Mouse (Mus musculus) MEL (cell line): ENCODE measurements around the gene Itpkc.

Source experiments
- CHD1 ChIP-seq: IDR thresholded peaks from 2 replicates; pipeline ENCODE4 v1.6.1; 2012; ENCODE audit warnings: low read depth, mild to moderate bottlenecking, inconsistent platforms, low read length, improper control_type of control experiment
- CTCF ChIP-seq, 3 experiments: IDR thresholded peaks in 2 of 3; conservative IDR thresholded peaks in 1 of 3; 2 replicates each; pipeline ENCODE4 v1.5.1; 2011 to 2012; ENCODE audit warnings: low read length in 3 of 3, low read depth in 2 of 3, mild to moderate bottlenecking in 2 of 3, improper control_type of control experiment in 1 of 3, inconsistent platforms in 1 of 3, mixed read lengths in 1 of 3, moderate library complexity in 1 of 3; ENCODE audit not compliant: control insufficient read depth in 1 of 3, insufficient read depth in 1 of 3, poor library complexity in 1 of 3, severe bottlenecking in 1 of 3
- E2F4 ChIP-seq: IDR thresholded peaks from 2 replicates; pipeline ENCODE4 v1.6.1; 2011; ENCODE audit warnings: low read depth, low read length, improper control_type of control experiment, borderline replicate concordance
- EP300 ChIP-seq, 2 experiments: IDR thresholded peaks; 2 replicates each; pipeline ENCODE4 v1.6.1; 2011; ENCODE audit warnings: improper control_type of control experiment in 2 of 2, low read length in 2 of 2, low read depth in 1 of 2, mild to moderate bottlenecking in 1 of 2
- ETS1 ChIP-seq: IDR thresholded peaks from 2 replicates; pipeline ENCODE4 v1.6.1; 2012; ENCODE audit warnings: low read depth, mild to moderate bottlenecking, inconsistent platforms, low read length, improper control_type of control experiment, moderate library complexity
- POLR2A ChIP-seq, 2 experiments: IDR thresholded peaks; 2 replicates each; pipeline ENCODE4 v1.6.1; 2011 to 2012; ENCODE audit warnings: low read length in 2 of 2, mild to moderate bottlenecking in 2 of 2, control low read depth in 1 of 2, improper control_type of control experiment in 1 of 2, low read depth in 1 of 2, moderate library complexity in 1 of 2; ENCODE audit not compliant: control insufficient read depth in 1 of 2, insufficient read depth in 1 of 2, poor library complexity in 1 of 2

- TF ChIP-seq CTCF (IDR thresholded peaks at IDR 0.05 in 2 of 3, conservative IDR thresholded peaks at IDR 0.05 in 1 of 3; ENCODE audit: control insufficient read depth in 1 of 3, insufficient read depth in 1 of 3, low read depth in 2 of 3, low read length in 3 of 3, poor library complexity in 1 of 3, severe bottlenecking in 1 of 3) (no peak), E2F4 (no peak), POLR2A (IDR thresholded peaks at IDR 0.05; ENCODE audit: control insufficient read depth in 1 of 2, insufficient read depth in 1 of 2, low read depth in 1 of 2, low read length in 2 of 2, poor library complexity in 1 of 2) (no peak), CHD1 (no peak), ETS1 (no peak), EP300 (IDR thresholded peaks at IDR 0.05; ENCODE audit: low read depth in 1 of 2, low read length in 2 of 2) (no peak)
Observed at GRCm38 (mm10) chr7:27259771-27260170, 31.3 kb upstream of the Itpkc start.
